Comparison of ENCODE assay signal across 12 mouse cellular contexts in genomic region chr3:50881437-50882248, GRCm38 (mm10).
DNase-seq lines count a peak whose midpoint lies in the region; ATAC-seq and TF ChIP-seq lines count a peak whose summit lies in the region.
"Had no signal": no experiment of that assay in that cellular context is flagged by ENCODE, and none has a peak within 500 bp of the region (broad histone marks: within the 10 kb centered on the region; RNA-seq: fewer than 3 reads in every experiment).

No protein-coding gene starts in this region.

- DNase-seq in ES-CJ7 (ENCODE audit: low read depth, low spot score), result peak; percentile 70
- peak; percentile 33 for DNase-seq in hindbrain, embryonic 10.5 days (ENCODE audit: low spot score)
- peak; percentile 58 for DNase-seq in midbrain, embryonic 14.5 days
- no peak for DNase-seq in adrenal gland, postnatal 25 days
- no peak for DNase-seq in cerebellum, postnatal 4 days (ENCODE audit: low spot score in 2 of 2)
- no peak for DNase-seq in adrenal gland, postnatal 14 days
- DNase-seq: cerebellum, postnatal 25 days; heart, adult 18-20 months had no signal

- H3K9me3 ChIP-seq in hindbrain, embryonic 10.5 days, result no peaks in the 10 kb centered on the region
- no peaks in the 10 kb centered on the region for H3K9me3 ChIP-seq in midbrain, embryonic 14.5 days (ENCODE audit: control insufficient read depth, low read length)
- H3K9me3 ChIP-seq: liver, embryonic 15.5 days had no signal

- no peak overlapping the region for H3K4me3 ChIP-seq in cortical plate, adult 2 months (ENCODE audit: insufficient read depth, low read length)
- H3K4me3 ChIP-seq in hindbrain, embryonic 10.5 days, result peak overlapping the region; percentile 19; the same call in 1 of the 2 replicates
- H3K4me3 ChIP-seq in midbrain, embryonic 14.5 days (replicated peaks; ENCODE audit: low read depth, low read length), result no peak overlapping the region
- H3K4me3 ChIP-seq: liver, embryonic 15.5 days; megakaryocyte, embryonic 14.5 days had no signal

- no peaks in the 10 kb centered on the region for H3K4me1 ChIP-seq in cortical plate, adult 2 months (ENCODE audit: control insufficient read depth, insufficient read depth, low read length)
- peaks cover 18% of the 10 kb centered on the region for H3K4me1 ChIP-seq in hindbrain, embryonic 10.5 days (replicated peaks)
- H3K4me1 ChIP-seq in midbrain, embryonic 14.5 days (ENCODE audit: control insufficient read depth, insufficient read depth, low read length), result peaks cover 17% of the 10 kb centered on the region
- H3K4me1 ChIP-seq: liver, embryonic 15.5 days; megakaryocyte, embryonic 14.5 days had no signal

- peak overlapping the region; percentile 28; the same call in 1 of the 2 replicates for H3K4me2 ChIP-seq in midbrain, embryonic 14.5 days (ENCODE audit: low read length)
- H3K4me2 ChIP-seq: liver, embryonic 15.5 days had no signal

- peak; percentile 60 for ATAC-seq in midbrain, embryonic 14.5 days (ENCODE audit: low FRiP score, low TSS enrichment)

- 9% methylated on average over 9 of the region's 9 CpGs for WGBS in hindbrain, embryonic 10.5 days
- 3% methylated on average over 9 of the region's 9 CpGs for WGBS in midbrain, embryonic 14.5 days

- TF ChIP-seq POLR2A in cortical plate, adult 2 months (IDR thresholded peaks at IDR 0.05; ENCODE audit: extremely low read depth, insufficient read depth, low read length), result no peak

- no peak for TF ChIP-seq CTCF in cortical plate, adult 2 months (IDR thresholded peaks at IDR 0.05; ENCODE audit: extremely low read depth, insufficient read depth, low read length)

- H3K27me3 ChIP-seq in hindbrain, embryonic 10.5 days (ENCODE audit: insufficient read depth, poor library complexity, severe bottlenecking), result no peaks in the 10 kb centered on the region
- no peaks in the 10 kb centered on the region for H3K27me3 ChIP-seq in midbrain, embryonic 14.5 days (ENCODE audit: control insufficient read depth, insufficient read depth, low read length)
- H3K27me3 ChIP-seq: liver, embryonic 15.5 days; megakaryocyte, embryonic 14.5 days had no signal

- 0 out of 2 replicates have a peak overlapping the region, but pooled peaks have one; percentile 30 for H3K27ac ChIP-seq in cortical plate, adult 2 months (ENCODE audit: insufficient read depth, low read length)
- peak overlapping the region; percentile 84 for H3K27ac ChIP-seq in hindbrain, embryonic 10.5 days
- peak overlapping the region; percentile 73 for H3K27ac ChIP-seq in midbrain, embryonic 14.5 days (replicated peaks; ENCODE audit: low read depth, low read length)
- H3K27ac ChIP-seq: kidney, postnatal 0 days; liver, embryonic 15.5 days had no signal

- no peak overlapping the region for H3K9ac ChIP-seq in midbrain, embryonic 14.5 days (replicated peaks; ENCODE audit: low read length)
- H3K9ac ChIP-seq: liver, embryonic 15.5 days had no signal

- no peaks in the 10 kb centered on the region for H3K36me3 ChIP-seq in hindbrain, embryonic 10.5 days
- H3K36me3 ChIP-seq in midbrain, embryonic 14.5 days (ENCODE audit: control insufficient read depth, insufficient read depth, low read length), result no peaks in the 10 kb centered on the region
- H3K36me3 ChIP-seq: liver, embryonic 15.5 days had no signal

Comparison
In these comparisons a context has a peak if more than half of its experiments do, and no peak if none do; other contexts are left out.
1. DNase-seq: peak in ES-CJ7 (single experiment), hindbrain, embryonic 10.5 days (single experiment) and midbrain, embryonic 14.5 days (single experiment); none in adrenal gland, postnatal 25 days (single experiment), cerebellum, postnatal 4 days (0 of 2) and adrenal gland, postnatal 14 days (single experiment).
2. H3K27ac ChIP-seq: peak in every context shown above with its lines; median percentile 84 in hindbrain, embryonic 10.5 days; 73 in midbrain, embryonic 14.5 days; 30 in cortical plate, adult 2 months.